Mouse (Mus musculus): ENCODE data around the gene Slc9a2.
A peak's percentile ranks its signal among the peaks of the same experiment; 100 is the strongest.

Gene Slc9a2

DNA sequence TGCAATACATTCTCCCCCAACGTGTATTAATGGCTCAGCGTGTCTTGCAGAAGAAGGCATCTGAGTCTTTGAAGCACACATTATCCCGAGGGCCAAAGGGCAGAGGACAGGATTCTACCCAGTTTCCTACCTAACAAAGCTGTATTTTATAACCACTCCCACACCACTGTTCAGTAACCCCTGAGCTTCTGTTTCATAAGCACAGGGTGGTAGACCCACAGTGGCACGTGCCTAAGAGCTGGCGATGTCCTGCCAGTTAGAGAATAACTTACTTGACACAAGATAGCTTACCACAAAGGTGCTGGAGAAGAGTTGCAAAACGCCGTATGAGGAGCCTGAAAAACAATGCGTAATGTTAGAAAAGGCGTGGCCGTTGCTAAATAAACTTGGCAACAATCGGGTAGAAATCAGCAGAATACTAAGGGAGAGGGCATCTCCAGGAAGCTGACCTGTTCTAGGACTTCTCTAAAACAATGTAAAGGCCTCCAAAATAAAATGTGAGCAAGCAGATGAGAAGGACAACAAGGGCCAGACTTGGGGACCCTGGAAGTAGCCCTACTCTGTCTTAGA lies 105.6 kb downstream of the Slc9a2 start:
- DNase-seq (ENCODE audit: low spot score in 2 of 2) = no peak

DNA sequence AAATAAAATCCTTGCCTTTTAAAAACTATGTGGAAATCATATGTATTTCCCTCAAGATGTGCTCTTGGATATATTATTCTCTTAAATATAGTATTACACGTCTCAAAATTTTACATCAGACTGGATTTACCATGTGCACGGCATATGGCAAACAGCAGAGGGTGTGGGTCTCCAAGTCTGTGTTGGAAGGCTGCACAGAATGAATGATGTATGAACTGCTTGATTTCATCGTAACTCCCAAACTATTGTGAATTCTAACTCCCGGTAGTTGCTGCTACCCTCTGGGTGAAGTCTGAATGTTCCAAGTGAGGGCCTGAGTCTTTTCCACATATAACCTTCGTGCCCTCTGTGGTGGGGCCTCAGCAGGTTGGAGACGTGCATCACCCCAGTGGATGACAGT lies 108.6 kb downstream of the Slc9a2 start:
- no peak for DNase-seq (ENCODE audit: low spot score in 2 of 2)

- DNase-seq (ENCODE audit: low spot score in 2 of 2) = no peak
Observed at GRCm38 (mm10) chr1:40789666-40790233, 109.4 kb downstream of the Slc9a2 start.

GRCm38 (mm10) chr1:40790324-40791141 lies 110.2 kb downstream of the Slc9a2 start, which contains the start of gene Mfsd9:
Mfsd9 (minus strand) TSS chr1:40790687.
- peak; percentile 81 to 87 for DNase-seq (ENCODE audit: low spot score in 2 of 2)

GRCm38 (mm10) chr1:40795508-40795907 lies 115.1 kb downstream of the Slc9a2 start:
- no peak for DNase-seq (ENCODE audit: low spot score in 2 of 2)

- DNase-seq (ENCODE audit: low spot score in 2 of 2) = peak in 1 of 2 experiments; percentile 10
Observed at GRCm38 (mm10) chr1:40797348-40797747, 117.0 kb downstream of the Slc9a2 start.

- DNase-seq (ENCODE audit: low spot score in 2 of 2) = no peak
Observed at GRCm38 (mm10) chr1:40799121-40799520, 118.7 kb downstream of the Slc9a2 start.

DNA sequence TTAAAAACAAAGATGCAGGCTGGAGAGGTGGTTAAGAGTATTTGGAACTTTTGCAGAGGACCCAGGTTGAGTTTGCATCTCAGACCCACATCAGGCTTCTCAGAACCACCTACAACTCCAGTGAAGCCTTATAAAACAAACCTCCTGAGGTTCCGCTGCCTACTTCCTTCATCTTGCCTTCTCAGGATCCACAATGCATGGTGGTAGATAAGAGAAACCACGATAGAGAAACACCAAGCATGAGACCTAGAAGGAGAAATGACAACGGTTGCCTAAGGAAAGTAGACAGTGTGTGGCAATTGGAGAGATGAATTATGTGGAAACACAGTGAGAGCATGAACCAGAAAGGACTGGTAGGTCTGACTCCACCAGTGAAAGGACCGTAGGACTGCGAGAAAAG lies 120.5 kb downstream of the Slc9a2 start:
- DNase-seq (ENCODE audit: low spot score in 2 of 2) = no peak

DNA sequence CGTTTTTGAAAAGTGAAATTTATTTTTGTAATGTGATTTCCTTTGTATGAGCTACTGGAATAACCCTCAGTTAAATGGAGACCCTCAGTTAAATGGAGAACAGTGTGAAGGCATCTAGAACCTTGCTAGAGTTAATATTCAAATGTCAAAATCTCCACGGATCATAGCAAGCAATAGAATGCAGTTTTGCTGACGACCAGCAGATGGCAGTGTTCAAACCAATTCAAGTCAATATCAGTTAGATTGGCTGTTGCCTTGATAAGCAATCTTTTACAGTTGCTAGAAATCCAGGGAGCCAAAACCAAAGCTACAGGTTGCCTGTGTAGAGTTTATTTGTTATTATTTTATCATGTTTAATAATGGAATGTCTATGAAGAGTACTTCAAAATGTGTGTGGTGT lies 122.4 kb downstream of the Slc9a2 start:
- peak in 1 of 2 experiments; percentile 38 for DNase-seq (ENCODE audit: low spot score in 2 of 2)

GRCm38 (mm10) chr1:40804118-40804517 lies 123.7 kb downstream of the Slc9a2 start:
- no peak for DNase-seq (ENCODE audit: low spot score in 2 of 2)

DNA sequence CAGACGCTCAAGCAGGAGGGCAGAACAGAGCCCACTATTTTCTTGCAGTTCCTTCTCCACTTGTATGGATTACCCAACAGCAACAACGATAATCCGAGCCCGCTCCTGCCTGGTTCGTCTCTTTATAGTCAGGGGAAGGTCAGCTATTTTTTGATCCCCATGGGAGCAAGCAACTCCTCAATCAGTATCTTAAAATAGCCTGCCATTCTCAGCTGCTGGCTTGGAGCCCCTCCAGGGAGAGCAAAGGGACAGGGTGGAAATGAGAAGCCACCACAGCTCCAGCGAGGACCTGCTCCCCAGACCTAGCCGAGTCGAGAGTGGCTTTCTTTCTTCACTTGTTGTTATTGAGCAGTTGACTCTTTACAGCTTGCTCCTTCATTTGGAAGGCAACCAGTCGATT lies 125.0 kb downstream of the Slc9a2 start, which contains the start of gene Tmem182:
Gene Tmem182, plus strand, starts transcription at position 251 of the 400 bp plus-strand sequence.
- DNase-seq (ENCODE audit: low spot score in 2 of 2) = no peak

GRCm38 (mm10) chr1:40805891-40806290 lies 125.5 kb downstream of the Slc9a2 start:
- DNase-seq (ENCODE audit: low spot score in 2 of 2) = no peak

DNA sequence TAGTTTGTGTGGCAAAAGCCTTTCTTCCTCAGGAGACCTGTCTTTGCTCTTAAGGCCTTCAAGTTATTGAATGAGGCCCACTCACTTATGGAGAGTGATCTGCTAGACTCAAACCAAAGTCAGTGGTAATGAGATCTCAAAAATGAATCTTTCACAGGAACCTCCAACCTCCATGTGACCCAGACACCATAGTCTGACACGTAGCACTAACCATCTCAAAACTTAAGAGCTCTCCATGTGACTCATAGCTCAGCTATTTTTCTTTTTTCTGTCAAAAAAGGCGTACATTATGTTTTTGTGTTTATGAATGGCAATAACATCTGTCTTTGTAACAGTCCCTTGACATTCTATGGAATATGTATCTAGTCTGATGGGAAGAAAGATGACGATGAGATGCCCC lies 128.3 kb downstream of the Slc9a2 start:
- no peak for DNase-seq (ENCODE audit: low spot score in 2 of 2)

DNA sequence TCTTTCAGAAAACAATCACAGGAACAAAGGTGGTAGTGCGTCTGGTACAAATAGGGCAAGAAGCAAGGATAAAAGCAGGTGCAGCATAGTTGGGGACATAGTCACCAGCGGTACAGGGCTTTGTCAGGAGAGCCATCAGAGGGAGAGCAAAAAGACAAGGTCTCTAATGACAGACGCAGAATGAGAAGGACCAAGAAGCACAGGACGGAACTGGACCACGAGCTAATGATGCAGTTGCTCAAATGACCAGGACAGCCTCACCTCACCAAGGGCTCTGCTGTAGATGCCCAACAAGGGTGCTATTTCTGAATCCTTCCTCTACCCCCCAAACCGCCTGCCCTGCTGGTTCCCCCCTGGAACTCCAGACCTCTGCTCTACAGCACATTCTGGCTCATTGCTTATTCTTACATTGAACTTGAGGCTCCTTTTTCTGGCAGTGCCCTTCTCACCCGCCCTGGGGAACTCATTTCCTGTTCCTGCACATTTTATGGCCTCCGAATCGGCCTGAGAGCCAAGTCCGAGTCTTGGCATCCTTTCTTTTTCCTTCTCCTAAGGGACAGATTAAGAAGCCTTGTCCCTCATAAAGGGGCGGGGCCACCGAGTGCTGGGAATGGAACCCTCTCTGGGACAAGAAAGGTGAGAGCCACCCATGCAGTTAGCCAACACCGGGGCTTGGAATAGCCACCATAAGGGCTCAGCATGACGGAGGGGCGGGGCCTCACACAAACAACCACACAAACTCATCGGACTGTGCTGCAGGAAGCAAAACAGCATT lies 134.9 kb downstream of the Slc9a2 start:
- no peak for DNase-seq (ENCODE audit: low spot score in 2 of 2)
